Mouse (Mus musculus) lung, postnatal 14 days (tissue): ENCODE measurements around the gene Mecom.

Experiments used
- DNase-seq: peaks from one replicate; pipeline ENCODE4 v3.0.0; 2021

Gene Mecom

GRCm38 (mm10) chr3:30513314-30513997, 34.4 kb downstream of the Mecom start:
- no peak for DNase-seq

GRCm38 (mm10) chr3:30512459-30513030, 35.3 kb downstream of the Mecom start:
- no peak for DNase-seq

DNA sequence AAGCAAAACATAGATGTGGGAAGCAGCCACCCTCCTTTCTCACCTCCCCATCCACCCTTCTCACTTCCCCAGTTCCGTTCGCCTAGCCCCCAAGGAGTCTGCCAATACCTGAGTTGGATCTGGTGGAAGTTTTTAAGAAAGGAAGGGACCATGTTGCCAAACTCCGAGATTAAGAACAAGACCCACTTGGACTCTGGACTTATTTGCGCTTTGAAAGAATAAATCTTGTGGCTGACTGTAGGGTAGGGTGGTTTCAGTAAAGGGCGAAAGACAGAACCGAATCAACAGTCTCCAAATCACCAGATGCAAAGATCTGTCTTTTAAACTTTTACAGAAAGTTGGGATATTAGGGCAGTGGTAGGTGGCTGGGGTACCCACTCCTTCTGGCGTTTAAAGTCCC, 36.0 kb downstream of the Mecom start:
- no peak for DNase-seq

- no peak for DNase-seq
These were observed 36.7 kb downstream of the Mecom start for GRCm38 (mm10) chr3:30511062-30511640.

GRCm38 (mm10) chr3:30510646-30511045, 37.2 kb downstream of the Mecom start:
- DNase-seq: no peak

- no peak for DNase-seq
These were observed 37.7 kb downstream of the Mecom start for GRCm38 (mm10) chr3:30510105-30510504.

DNA sequence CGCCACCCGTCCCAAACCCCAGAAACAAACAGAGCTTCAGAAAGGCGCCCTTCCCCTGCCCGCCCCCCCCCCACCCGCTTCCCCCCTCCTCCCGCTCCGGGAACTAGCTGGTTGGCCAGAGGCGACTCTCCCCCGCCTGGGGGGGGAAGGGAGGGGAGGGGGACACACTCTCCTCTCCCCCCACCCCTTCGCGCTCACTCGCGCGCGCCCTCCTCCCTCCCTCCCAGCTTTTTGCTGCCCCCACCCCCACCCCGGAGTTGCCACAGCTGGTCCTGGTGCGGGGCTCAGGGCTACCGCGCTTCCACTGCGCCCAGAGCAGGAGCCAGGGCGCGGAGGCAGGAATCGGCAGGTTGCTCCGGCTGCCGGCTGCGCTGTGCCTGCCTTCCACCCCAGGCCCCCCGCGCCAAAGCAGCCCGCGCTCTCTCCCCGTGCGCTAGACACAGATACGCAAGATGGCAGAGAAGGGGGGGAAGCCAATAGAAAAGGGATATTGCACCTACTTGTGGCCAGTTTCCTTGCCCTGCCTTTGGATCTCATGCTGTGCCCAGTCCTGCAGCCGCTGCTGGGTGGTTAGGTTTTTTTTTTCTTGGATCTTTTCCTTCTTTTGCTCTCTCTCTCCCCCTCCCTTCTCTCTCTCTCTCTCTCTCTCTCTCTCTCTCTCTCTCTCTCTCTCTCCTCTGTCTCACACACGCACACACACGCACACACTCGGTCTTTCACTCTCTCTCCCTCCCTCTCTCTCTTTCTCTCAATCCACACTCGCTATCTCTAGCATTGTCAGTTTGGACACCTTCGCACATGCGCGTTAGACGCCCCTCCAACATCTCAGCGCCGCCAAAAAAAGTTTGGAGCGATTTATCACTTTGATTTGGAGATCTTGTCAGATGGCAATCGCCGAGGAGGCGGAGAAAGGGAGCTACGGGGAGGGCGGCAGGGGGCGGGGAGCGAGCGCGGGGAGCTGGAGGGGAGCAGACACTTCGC, 38.6 kb downstream of the Mecom start:
- DNase-seq: peak; percentile 63

- DNase-seq: peak; percentile 80
These were observed 39.4 kb downstream of the Mecom start for GRCm38 (mm10) chr3:30508296-30508929.

DNA sequence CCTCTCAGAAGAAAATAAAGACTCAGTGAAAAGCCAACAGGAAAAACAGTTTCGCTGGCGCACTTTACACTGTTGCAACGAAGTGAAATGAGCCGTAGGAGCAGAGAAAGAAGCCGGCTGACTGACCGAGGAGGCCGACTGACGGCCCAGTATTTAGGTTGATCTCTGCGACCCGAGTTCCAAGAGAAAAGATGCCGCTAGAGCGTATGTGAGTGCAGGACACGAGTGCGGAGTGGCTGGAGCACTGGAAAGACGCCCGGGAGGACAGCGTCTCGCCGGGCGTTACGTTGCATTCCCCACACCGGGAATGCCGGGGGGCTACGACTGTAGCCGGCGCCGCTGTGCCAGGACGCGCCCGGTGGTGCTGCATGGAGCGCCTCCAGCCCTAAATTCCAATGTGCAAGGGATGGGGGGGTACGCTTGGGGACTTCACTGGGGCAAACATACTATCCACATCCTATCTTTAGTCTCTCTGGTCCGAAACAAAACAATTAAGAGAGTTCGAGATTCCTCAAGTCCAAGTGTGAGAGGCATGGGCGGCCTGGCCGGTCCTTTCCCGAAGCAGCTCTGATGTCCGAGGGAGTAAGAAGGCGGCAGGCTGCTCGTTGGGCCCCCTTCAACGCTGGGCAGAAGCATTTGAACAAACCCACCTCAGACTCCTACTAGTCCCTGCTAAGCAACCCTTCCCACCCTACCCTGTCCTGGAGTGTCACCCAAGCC, 40.1 kb downstream of the Mecom start:
- peak; percentile 52 for DNase-seq

GRCm38 (mm10) chr3:30507028-30507575, 40.7 kb downstream of the Mecom start:
- no peak for DNase-seq

GRCm38 (mm10) chr3:30506329-30507027, 41.3 kb downstream of the Mecom start:
- DNase-seq: no peak

- DNase-seq: peak; percentile 15
These were observed 42.0 kb downstream of the Mecom start for GRCm38 (mm10) chr3:30505741-30506251.

GRCm38 (mm10) chr3:30504561-30504960, 43.2 kb downstream of the Mecom start:
- no peak for DNase-seq

DNA sequence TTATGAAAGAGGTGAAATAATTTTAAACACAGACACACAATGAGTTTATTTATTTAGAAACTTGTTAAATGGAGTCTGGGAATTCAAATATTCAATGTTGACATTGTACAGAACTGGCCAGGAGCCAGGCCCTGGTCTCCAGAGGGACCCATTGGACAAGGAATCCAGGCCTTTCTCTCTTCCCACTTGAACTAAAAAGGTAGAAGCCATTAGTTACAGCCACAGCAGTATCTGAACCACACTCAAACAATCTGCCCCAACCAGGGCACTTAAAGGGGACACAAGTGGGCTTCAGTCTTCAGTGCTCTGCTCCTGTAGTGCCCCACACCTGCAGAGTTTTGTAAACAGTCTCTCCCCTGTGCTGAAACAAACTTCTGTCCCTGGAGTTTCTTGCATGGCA, 44.0 kb downstream of the Mecom start:
- DNase-seq: peak; percentile 63

- no peak for DNase-seq
These were observed 49.5 kb downstream of the Mecom start for GRCm38 (mm10) chr3:30498202-30498828.

GRCm38 (mm10) chr3:30494371-30494770, 53.4 kb downstream of the Mecom start:
- DNase-seq: no peak

GRCm38 (mm10) chr3:30488808-30489207, 59.0 kb downstream of the Mecom start:
- DNase-seq: no peak

DNA sequence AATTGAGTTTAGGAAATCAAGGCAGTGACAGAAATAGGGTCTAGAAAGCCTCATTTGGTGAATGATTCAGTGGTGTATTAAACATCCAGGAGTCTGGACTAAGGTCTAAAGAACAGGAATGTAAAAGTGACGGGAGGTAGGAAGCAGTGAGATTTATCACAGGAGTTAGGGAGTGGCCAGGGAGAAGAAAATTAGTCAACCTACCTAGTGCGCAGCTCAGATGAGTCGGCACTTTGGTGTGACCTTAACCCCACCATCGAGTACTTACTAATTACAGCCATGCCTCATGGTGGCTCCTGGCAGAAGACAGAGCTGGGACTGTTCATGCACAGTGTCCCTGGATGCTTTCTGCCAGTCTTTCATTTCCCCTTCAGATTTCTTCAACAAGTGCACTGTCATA, 61.4 kb downstream of the Mecom start:
- no peak for DNase-seq

DNA sequence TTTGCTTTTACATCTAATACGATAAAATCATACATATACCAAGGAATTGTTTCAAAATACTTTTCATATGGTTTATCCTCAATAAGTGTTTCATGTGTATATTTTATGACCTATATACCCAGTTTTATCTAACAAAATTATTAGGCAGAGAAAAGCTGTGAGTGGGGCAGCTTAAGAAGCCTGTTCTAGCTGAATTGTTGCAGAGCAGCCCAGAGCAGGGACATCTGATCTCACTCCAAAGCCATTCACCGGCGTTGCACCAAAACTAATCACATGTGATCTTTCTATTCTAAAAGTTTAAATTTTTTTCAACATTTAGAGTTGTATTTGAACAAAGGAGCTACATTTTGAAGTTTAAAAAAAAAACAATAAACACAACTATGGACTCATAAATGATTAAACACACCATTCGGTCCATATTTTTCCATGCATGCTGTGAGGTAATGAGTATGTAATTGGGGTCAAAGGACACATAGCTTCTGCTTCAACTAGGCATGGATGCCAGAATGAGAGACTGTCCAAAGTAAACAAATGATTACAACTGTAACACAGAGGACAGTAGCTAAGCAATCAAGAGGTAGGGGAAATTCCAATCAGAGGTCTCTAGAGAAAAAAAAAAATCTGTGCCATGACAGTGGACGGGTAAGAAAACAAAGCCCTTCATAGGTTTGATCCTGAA, 64.7 kb downstream of the Mecom start:
- no peak for DNase-seq

- DNase-seq: no peak
These were observed 66.1 kb downstream of the Mecom start for GRCm38 (mm10) chr3:30481682-30482081.
